Mouse (Mus musculus) kidney, adult 2 months (tissue): ENCODE results near the gene Fkbp14. TPM values are rescaled to one million over a fixed set of nuclear protein-coding genes. Genes with fewer than 3 reads are reported as not detected.

Experiments used
- DNase-seq: peaks from one replicate; pipeline ENCODE4 v3.0.0; 2021
- H3K27ac ChIP-seq: fragments of 200-500 bp; 2 replicates; pipeline ENCODE4 v1.5.1; 2012; ENCODE audit warnings: low read depth, low read length, control low read depth, inconsistent platforms; ENCODE audit not compliant: insufficient read depth
- H3K27me3 ChIP-seq: fragments of 200-500 bp; replicated peaks from 2 replicates; pipeline ENCODE4 v1.6.1; 2012; ENCODE audit warnings: mild to moderate bottlenecking, moderate library complexity, low read length, inconsistent platforms; ENCODE audit not compliant: control insufficient read depth, insufficient read depth
- H3K36me3 ChIP-seq: fragments of 200-500 bp; 2 replicates; pipeline ENCODE4 v1.6.1; 2012; ENCODE audit warnings: mild to moderate bottlenecking, moderate library complexity, low read length, inconsistent platforms; ENCODE audit not compliant: control insufficient read depth, insufficient read depth
- H3K4me1 ChIP-seq: fragments of 200-500 bp; 2 replicates; pipeline ENCODE4 v1.6.1; 2011; ENCODE audit warnings: low read length; ENCODE audit not compliant: control insufficient read depth, insufficient read depth
- H3K4me3 ChIP-seq: fragments of 200-500 bp; 2 replicates; pipeline ENCODE4 v1.5.1; 2011; ENCODE audit warnings: mild to moderate bottlenecking, low read depth, low read length, control low read depth; ENCODE audit not compliant: insufficient read depth
- CTCF ChIP-seq: fragments of 200-500 bp; conservative IDR thresholded peaks from 2 replicates; pipeline ENCODE4 v1.5.1; 2011; ENCODE audit warnings: low read depth, mild to moderate bottlenecking, control low read depth, low read length, moderate library complexity, mixed read lengths; ENCODE audit not compliant: insufficient read depth, insufficient read length
- POLR2A ChIP-seq: fragments of 200-500 bp; IDR thresholded peaks from one replicate; pipeline ENCODE4 v1.6.1; 2011; ENCODE audit warnings: low read depth, low read length, control low read depth
- WGBS: fragments of 180-500 bp; shearing (Covaris S2); methylation state at CpG from one replicate; pipeline ENCODE4 v1.1.7; 2018; 5-methylcytosine and 5-hydroxymethylcytosine counted together
- polyA plus RNA-seq: library from polyadenylated mRNA; depleted of rRNA; stranded (reverse); fragments of >200 nt; gene quantifications from 2 replicates; pipeline ENCODE4 v1.2.3, GENCODE M21; 2012; rRNA removed

The Fkbp14 gene
- polyA plus RNA-seq, 1 experiment = 4.5 TPM

DNA sequence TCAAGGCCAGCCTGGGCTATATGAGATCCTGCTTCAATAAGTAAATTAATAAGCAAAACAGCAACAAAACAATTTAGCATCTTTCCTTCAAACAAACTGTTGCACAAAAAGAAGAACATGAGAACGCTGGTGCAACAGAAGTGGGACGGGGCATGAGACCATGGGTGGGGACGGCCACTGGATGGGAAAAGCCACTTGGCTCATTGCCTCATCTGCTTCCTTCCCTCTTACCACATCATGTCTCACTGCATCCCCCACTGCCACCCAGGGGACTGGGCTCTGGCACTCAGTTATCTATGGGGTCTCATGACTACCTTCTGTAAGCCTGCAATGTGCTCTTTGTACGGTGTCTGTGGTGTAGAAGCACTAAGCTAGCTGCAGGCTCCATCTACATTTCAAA, 61.6 kb downstream of the Fkbp14 start:
- TF ChIP-seq CTCF = no peak
- TF ChIP-seq POLR2A = no peak
- 87% methylated on average over 4 of the region's 4 CpGs for WGBS

GRCm38 (mm10) chr6:54531048-54531481, 66.0 kb downstream of the Fkbp14 start:
- whole genome bisulfite sequencing = 68% methylated on average over 8 of the region's 8 CpGs
- H3K36me3 ChIP-seq = no peaks in the 10 kb centered on the region

More for the DNA sequence above, 61.6 kb downstream of the Fkbp14 start:
- no peak for DNase-seq
- H3K4me1 ChIP-seq = no peaks in the 10 kb centered on the region
- H3K27ac ChIP-seq = no peak overlapping the region
- no peak overlapping the region for H3K4me3 ChIP-seq
- no peaks in the 10 kb centered on the region for H3K27me3 ChIP-seq
- H3K36me3 ChIP-seq = no peaks in the 10 kb centered on the region

GRCm38 (mm10) chr6:54530182-54530581, 66.9 kb downstream of the Fkbp14 start:
- no peak for DNase-seq
- Histone ChIP-seq H3K27ac (no peak overlapping the region), H3K36me3 (no peaks in the 10 kb centered on the region), H3K4me3 (no peak overlapping the region), H3K4me1 (no peaks in the 10 kb centered on the region), H3K27me3 (no peaks in the 10 kb centered on the region)
- TF ChIP-seq CTCF (no peak), POLR2A (no peak)
- WGBS = 91% methylated on average over 2 of the region's 2 CpGs

More at GRCm38 (mm10) chr6:54531048-54531481, 66.0 kb downstream of the Fkbp14 start:
- DNase-seq = no peak
- Histone ChIP-seq H3K27me3 (no peaks in the 10 kb centered on the region), H3K27ac (no peak overlapping the region), H3K4me3 (no peak overlapping the region), H3K4me1 (no peaks in the 10 kb centered on the region)
- TF ChIP-seq CTCF (no peak), POLR2A (no peak)

GRCm38 (mm10) chr6:54528666-54529065, 68.4 kb downstream of the Fkbp14 start:
- no peaks in the 10 kb centered on the region for H3K36me3 ChIP-seq
- no peak for TF ChIP-seq CTCF
- no peak for TF ChIP-seq POLR2A
- H3K4me3 ChIP-seq = no peak overlapping the region
- no peaks in the 10 kb centered on the region for H3K4me1 ChIP-seq
- H3K27me3 ChIP-seq = no peaks in the 10 kb centered on the region
- no peak overlapping the region for H3K27ac ChIP-seq
- DNase-seq = no peak
- WGBS = 83% methylated on average over 8 of the region's 8 CpGs

Other genes starting within 250 kb of the Fkbp14 start
- gene Wipf3, start 167.7 kb downstream of the Fkbp14 start, polyA plus RNA-seq = 1.5 and 1.9 TPM in 2 replicates
- gene Scrn1, start 30.8 kb downstream of the Fkbp14 start, polyA plus RNA-seq = 2.3 and 2.6 TPM in 2 replicates
- 6.2 and 6.5 TPM in 2 replicates for gene Plekha8, start 2.2 kb downstream of the Fkbp14 start, polyA plus RNA-seq
- 23.9 and 25.9 TPM in 2 replicates for gene Mturn, start 84.3 kb upstream of the Fkbp14 start, polyA plus RNA-seq
- gene Znrf2, start 219.6 kb upstream of the Fkbp14 start, polyA plus RNA-seq = 17.0 and 18.1 TPM in 2 replicates